Mouse (Mus musculus) duodenum, adult 2 months (tissue): Measurements from ENCODE around the gene Gm30737. TPM values are rescaled to one million over a fixed set of nuclear protein-coding genes. Genes with fewer than 3 reads are reported as not detected.

Source experiments
- polyA plus RNA-seq: library from polyadenylated mRNA; depleted of rRNA; stranded (reverse); fragments of >200 nt; gene quantifications from 2 replicates; pipeline ENCODE4 v1.2.3, GENCODE M21; 2012; ENCODE audit warnings: low replicate concordance; rRNA removed

The Gm30737 gene
- polyA plus RNA-seq, result not detected in 2 replicates

DNA sequence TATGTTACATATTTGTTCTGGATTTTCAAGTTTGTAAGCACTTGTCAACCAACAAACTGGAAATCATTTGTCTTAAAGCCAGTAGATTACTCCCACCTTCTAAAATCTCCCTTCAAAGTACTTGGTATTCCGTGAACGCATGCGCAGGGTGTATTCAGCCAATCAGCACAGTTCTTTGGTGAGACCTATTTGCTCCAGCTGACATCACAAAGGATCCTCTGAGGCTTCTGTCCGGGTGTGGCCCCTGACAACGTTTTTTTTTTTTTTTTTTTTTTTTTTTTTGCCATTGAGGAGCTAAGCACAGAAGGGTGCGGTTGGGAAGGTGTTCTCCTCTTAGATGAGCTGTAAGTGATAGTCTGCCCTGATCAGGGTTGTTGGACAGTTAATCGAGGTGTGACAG, at the start of gene Gm30737:
Gm30737 (plus strand) TSS at position 301 of the 400 bp plus-strand sequence.

